Mouse (Mus musculus): Measurements from ENCODE around the gene Cela3a. TPM values are rescaled to one million over a fixed set of nuclear protein-coding genes. Genes with fewer than 3 reads are reported as not detected.
A peak's percentile ranks its signal among the peaks of the same experiment; 100 is the strongest.

The Cela3a gene
- total and polyA plus RNA-seq, 3 experiments, result not detected

GRCm38 (mm10) chr4:137392874-137393273 lies 16.7 kb downstream of the Cela3a start:
- Histone ChIP-seq H3K9me3 (replicated peaks; ENCODE audit: insufficient read depth, low read length) (no peaks in the 10 kb centered on the region), H3K9ac (ENCODE audit: control insufficient read depth, low read depth, low read length, poor library complexity, severe bottlenecking) (no peak overlapping the region), H3K27me3 (ENCODE audit: control insufficient read depth in 1 of 2, insufficient read depth in 2 of 2, low read length in 2 of 2) (no peaks in the 10 kb centered on the region), H3K4me1 (ENCODE audit: control insufficient read depth in 1 of 2, insufficient read depth in 2 of 2, low read length in 2 of 2) (no peaks in the 10 kb centered on the region), H3K79me2 (ENCODE audit: control insufficient read depth, insufficient read depth, low read length, poor library complexity) (peaks cover 4% of the 10 kb centered on the region; the same call in 1 of the 2 replicates), H3K27ac (ENCODE audit: control insufficient read depth, low read depth, low read length) (no peak overlapping the region), H3K36me3 (ENCODE audit: control insufficient read depth in 1 of 2, insufficient read depth in 2 of 2, low read length in 2 of 2) (no peaks in the 10 kb centered on the region), H3K4me3 (ENCODE audit: control insufficient read depth in 1 of 2, insufficient read depth in 1 of 2, low read depth in 2 of 2, low read length in 2 of 2) (no peak overlapping the region)
- DNase-seq (ENCODE audit: low read depth, low spot score), result no peak
- TF ChIP-seq CTCF (IDR thresholded peaks at IDR 0.05 in 2 of 3, conservative IDR thresholded peaks at IDR 0.05 in 1 of 3; ENCODE audit: control insufficient read depth in 1 of 3, insufficient read depth in 1 of 3, low read depth in 2 of 3, low read length in 3 of 3, poor library complexity in 1 of 3, severe bottlenecking in 1 of 3) (no peak), MAX (IDR thresholded peaks at IDR 0.05; ENCODE audit: low read length) (no peak), EP300 (IDR thresholded peaks at IDR 0.05; ENCODE audit: low read depth in 1 of 2, low read length in 2 of 2) (no peak), MEF2A (IDR thresholded peaks at IDR 0.05; ENCODE audit: extremely low read depth, insufficient replicate concordance, low read depth, low read length, poor library complexity, severe bottlenecking) (no peak), ZC3H11A (IDR thresholded peaks at IDR 0.05; ENCODE audit: low read depth, low read length) (no peak), GATA1 (IDR thresholded peaks at IDR 0.05; ENCODE audit: low read depth, low read length) (no peak), SIN3A (IDR thresholded peaks at IDR 0.05; ENCODE audit: low read length) (no peak), MYB (IDR thresholded peaks at IDR 0.05; ENCODE audit: low read depth, low read length) (no peak), RAD21 (IDR thresholded peaks at IDR 0.05; ENCODE audit: low read depth, low read length) (no peak), MAFK (IDR thresholded peaks at IDR 0.05; ENCODE audit: borderline replicate concordance, low read depth, low read length) (no peak), CHD1 (IDR thresholded peaks at IDR 0.05; ENCODE audit: low read depth, low read length) (no peak), TCF12 (IDR thresholded peaks at IDR 0.05; ENCODE audit: low read depth, low read length) (no peak), MAZ (IDR thresholded peaks at IDR 0.05; ENCODE audit: low read depth, low read length) (no peak), RCOR1 (IDR thresholded peaks at IDR 0.05; ENCODE audit: low read depth, low read length) (no peak)

GRCm38 (mm10) chr4:137391287-137391686 lies 18.3 kb downstream of the Cela3a start:
- TF ChIP-seq SMC3 (IDR thresholded peaks at IDR 0.05; ENCODE audit: low read depth, low read length) (peak; percentile 56), CTCF (IDR thresholded peaks at IDR 0.05 in 2 of 3, conservative IDR thresholded peaks at IDR 0.05 in 1 of 3; ENCODE audit: control insufficient read depth in 1 of 3, insufficient read depth in 1 of 3, low read depth in 2 of 3, low read length in 3 of 3, poor library complexity in 1 of 3, severe bottlenecking in 1 of 3) (peak; percentile 38 to 52 (median 47)), RAD21 (IDR thresholded peaks at IDR 0.05; ENCODE audit: low read depth, low read length) (peak; percentile 64), E2F4 (IDR thresholded peaks at IDR 0.05; ENCODE audit: borderline replicate concordance, low read depth, low read length) (no peak), ZC3H11A (IDR thresholded peaks at IDR 0.05; ENCODE audit: low read depth, low read length) (peak; percentile 57), MAX (IDR thresholded peaks at IDR 0.05; ENCODE audit: low read length) (no peak)
- Histone ChIP-seq H3K9ac (ENCODE audit: control insufficient read depth, low read depth, low read length, poor library complexity, severe bottlenecking) (no peak overlapping the region), H3K4me1 (ENCODE audit: control insufficient read depth in 1 of 2, insufficient read depth in 2 of 2, low read length in 2 of 2) (no peaks in the 10 kb centered on the region; a peak in 1 of 4 replicates), H3K9me3 (replicated peaks; ENCODE audit: insufficient read depth, low read length) (no peaks in the 10 kb centered on the region), H3K27ac (ENCODE audit: control insufficient read depth, low read depth, low read length) (no peak overlapping the region), H3K36me3 (ENCODE audit: control insufficient read depth in 1 of 2, insufficient read depth in 2 of 2, low read length in 2 of 2) (peaks cover 0 to 4% of the 10 kb centered on the region in 2 experiments; a peak in 1 of 4 replicates), H3K27me3 (ENCODE audit: control insufficient read depth in 1 of 2, insufficient read depth in 2 of 2, low read length in 2 of 2) (no peaks in the 10 kb centered on the region), H3K79me2 (ENCODE audit: control insufficient read depth, insufficient read depth, low read length, poor library complexity) (peaks cover 11% of the 10 kb centered on the region; the same call in 1 of the 2 replicates), H3K4me3 (ENCODE audit: control insufficient read depth in 1 of 2, insufficient read depth in 1 of 2, low read depth in 2 of 2, low read length in 2 of 2) (no peak overlapping the region)
- peak; percentile 52 for DNase-seq (ENCODE audit: low read depth, low spot score)

Measured in MEL (cell line).